Mouse (Mus musculus) hindbrain, embryonic 12.5 days (tissue): ENCODE measurements at regions not wholly inside any gene's neighbourhood (a gene's known extent, or its start where the extent isn't known, plus 50 kb on each side); places are given as distances from the start of the nearest gene placed in this dataset.

ENCODE experiments used
- ATAC-seq: fragments of 200-750 bp; cut with Nextera tagmentation; 2 replicates; pipeline ENCODE4 v1.8.0; 2017; ENCODE audit warnings: moderate TSS enrichment; ENCODE audit not compliant: low FRiP score
- H3K27ac ChIP-seq: fragments of 300-500 bp; sonication (generic); 2 replicates; pipeline ENCODE4 v1.5.1; 2016; ENCODE audit warnings: mild to moderate bottlenecking
- H3K27me3 ChIP-seq: fragments of 300-500 bp; sonication (generic); 2 replicates; pipeline ENCODE4 v1.6.1; 2016; ENCODE audit warnings: mild to moderate bottlenecking
- H3K36me3 ChIP-seq: fragments of 300-500 bp; sonication (generic); 2 replicates; pipeline ENCODE4 v1.6.1; 2016; ENCODE audit warnings: mild to moderate bottlenecking
- H3K4me1 ChIP-seq: fragments of 300-500 bp; sonication (generic); 2 replicates; pipeline ENCODE4 v1.6.1; 2016
- H3K4me2 ChIP-seq: fragments of 300-500 bp; sonication (generic); replicated peaks from 2 replicates; pipeline ENCODE4 v1.6.1; 2016; ENCODE audit warnings: mild to moderate bottlenecking
- H3K4me3 ChIP-seq: fragments of 300-500 bp; sonication (generic); 2 replicates; pipeline ENCODE4 v1.5.1; 2016; ENCODE audit warnings: mild to moderate bottlenecking
- H3K9ac ChIP-seq: fragments of 300-500 bp; sonication (generic); 2 replicates; pipeline ENCODE4 v1.6.1; 2016; ENCODE audit warnings: mild to moderate bottlenecking, moderate library complexity
- H3K9me3 ChIP-seq: fragments of 300-500 bp; sonication (generic); replicated peaks from 2 replicates; pipeline ENCODE4 v1.6.1; 2016; ENCODE audit warnings: mild to moderate bottlenecking
- WGBS: fragments of 180-500 bp; shearing (Covaris S2); methylation state at CpG from one replicate; pipeline ENCODE4 v1.1.7; 2016; 5-methylcytosine and 5-hydroxymethylcytosine counted together

- no peaks in the 10 kb centered on the region for H3K36me3 ChIP-seq
- H3K4me2 ChIP-seq, result no peak overlapping the region
- 75% methylated on average over 4 of the region's 4 CpGs for WGBS
- no peaks in the 10 kb centered on the region for H3K27me3 ChIP-seq
- H3K9me3 ChIP-seq, result no peaks in the 10 kb centered on the region
- no peak for ATAC-seq
- no peak overlapping the region for H3K27ac ChIP-seq
- H3K9ac ChIP-seq, result no peak overlapping the region
- H3K4me1 ChIP-seq, result no peaks in the 10 kb centered on the region
- H3K4me3 ChIP-seq, result no peak overlapping the region
These were observed 439.6 kb upstream of the Acvr2a start for GRCm38 (mm10) chr2:48374302-48374701.

- Histone ChIP-seq H3K36me3 (no peaks in the 10 kb centered on the region), H3K9ac (no peak overlapping the region), H3K4me3 (no peak overlapping the region), H3K27me3 (no peaks in the 10 kb centered on the region), H3K4me2 (no peak overlapping the region), H3K9me3 (no peaks in the 10 kb centered on the region), H3K4me1 (no peaks in the 10 kb centered on the region), H3K27ac (no peak overlapping the region)
- ATAC-seq, result no peak
- WGBS, result 74% methylated on average over 1 of the region's 1 CpGs
These were observed 435.7 kb upstream of the Acvr2a start for GRCm38 (mm10) chr2:48378160-48378559.

GRCm38 (mm10) chr2:48378749-48379148 is 435.2 kb upstream of the Acvr2a start:
- Histone ChIP-seq H3K27ac (no peak overlapping the region), H3K4me3 (no peak overlapping the region), H3K9ac (no peak overlapping the region), H3K36me3 (no peaks in the 10 kb centered on the region), H3K27me3 (no peaks in the 10 kb centered on the region), H3K4me1 (no peaks in the 10 kb centered on the region), H3K9me3 (no peaks in the 10 kb centered on the region), H3K4me2 (no peak overlapping the region)
- 89% methylated on average over 2 of the region's 2 CpGs for WGBS
- no peak for ATAC-seq

GRCm38 (mm10) chr2:48380140-48380539 is 433.8 kb upstream of the Acvr2a start:
- H3K4me3 ChIP-seq, result no peak overlapping the region
- H3K27ac ChIP-seq, result no peak overlapping the region
- no peak for ATAC-seq
- H3K36me3 ChIP-seq, result no peaks in the 10 kb centered on the region
- 64% methylated on average over 5 of the region's 5 CpGs for WGBS
- H3K4me2 ChIP-seq, result no peak overlapping the region
- no peak overlapping the region for H3K9ac ChIP-seq
- no peaks in the 10 kb centered on the region for H3K27me3 ChIP-seq
- H3K4me1 ChIP-seq, result no peaks in the 10 kb centered on the region
- H3K9me3 ChIP-seq, result no peaks in the 10 kb centered on the region

- Histone ChIP-seq H3K27ac (no peak overlapping the region), H3K4me3 (no peak overlapping the region), H3K9ac (no peak overlapping the region), H3K4me2 (no peak overlapping the region), H3K9me3 (no peaks in the 10 kb centered on the region), H3K36me3 (no peaks in the 10 kb centered on the region), H3K27me3 (no peaks in the 10 kb centered on the region), H3K4me1 (no peaks in the 10 kb centered on the region)
- no peak for ATAC-seq
- WGBS, result 76% methylated on average over 2 of the region's 2 CpGs
These were observed 433.1 kb upstream of the Acvr2a start for GRCm38 (mm10) chr2:48380786-48381185.

- 90% methylated on average over 14 of the region's 14 CpGs for WGBS
- Histone ChIP-seq H3K27me3 (no peaks in the 10 kb centered on the region), H3K9me3 (no peaks in the 10 kb centered on the region), H3K27ac (no peak overlapping the region), H3K4me2 (no peak overlapping the region), H3K4me3 (no peak overlapping the region), H3K36me3 (no peaks in the 10 kb centered on the region), H3K9ac (no peak overlapping the region), H3K4me1 (no peaks in the 10 kb centered on the region)
- no peak for ATAC-seq
These were observed 432.3 kb upstream of the Acvr2a start for GRCm38 (mm10) chr2:48381481-48382075.

GRCm38 (mm10) chr2:48398504-48398903 is 415.4 kb upstream of the Acvr2a start:
- Histone ChIP-seq H3K9me3 (no peaks in the 10 kb centered on the region), H3K4me1 (no peaks in the 10 kb centered on the region), H3K4me2 (no peak overlapping the region), H3K9ac (no peak overlapping the region), H3K27ac (no peak overlapping the region), H3K27me3 (no peaks in the 10 kb centered on the region), H3K4me3 (no peak overlapping the region), H3K36me3 (no peaks in the 10 kb centered on the region)
- 95% methylated on average over 1 of the region's 1 CpGs for WGBS
- no peak for ATAC-seq

GRCm38 (mm10) chr2:48399191-48399590 is 414.7 kb upstream of the Acvr2a start:
- WGBS, result 72% methylated on average over 1 of the region's 1 CpGs
- Histone ChIP-seq H3K27me3 (no peaks in the 10 kb centered on the region), H3K4me1 (no peaks in the 10 kb centered on the region), H3K9ac (no peak overlapping the region), H3K9me3 (no peaks in the 10 kb centered on the region), H3K27ac (no peak overlapping the region), H3K4me3 (no peak overlapping the region), H3K4me2 (no peak overlapping the region), H3K36me3 (no peaks in the 10 kb centered on the region)
- no peak for ATAC-seq

GRCm38 (mm10) chr2:48402813-48403212 is 411.1 kb upstream of the Acvr2a start:
- Histone ChIP-seq H3K9me3 (no peaks in the 10 kb centered on the region), H3K27ac (no peak overlapping the region), H3K36me3 (no peaks in the 10 kb centered on the region), H3K4me1 (no peaks in the 10 kb centered on the region), H3K9ac (no peak overlapping the region), H3K4me3 (no peak overlapping the region), H3K4me2 (no peak overlapping the region), H3K27me3 (no peaks in the 10 kb centered on the region)
- WGBS, result 87% methylated on average over 2 of the region's 2 CpGs
- no peak for ATAC-seq

GRCm38 (mm10) chr2:48404460-48404859 is 409.4 kb upstream of the Acvr2a start:
- H3K9ac ChIP-seq, result no peak overlapping the region
- no peaks in the 10 kb centered on the region for H3K36me3 ChIP-seq
- no peak for ATAC-seq
- H3K27ac ChIP-seq, result no peak overlapping the region
- no peaks in the 10 kb centered on the region for H3K27me3 ChIP-seq
- H3K4me3 ChIP-seq, result no peak overlapping the region
- H3K4me2 ChIP-seq, result no peak overlapping the region
- 77% methylated on average over 3 of the region's 3 CpGs for WGBS
- no peaks in the 10 kb centered on the region for H3K4me1 ChIP-seq
- no peaks in the 10 kb centered on the region for H3K9me3 ChIP-seq

- no peaks in the 10 kb centered on the region for H3K4me1 ChIP-seq
These were observed 406.0 kb upstream of the Acvr2a start for GRCm38 (mm10) chr2:48407876-48408275.

GRCm38 (mm10) chr2:48409876-48410275 is 404.0 kb upstream of the Acvr2a start:
- Histone ChIP-seq H3K4me2 (no peak overlapping the region), H3K4me1 (peaks cover 2% of the 10 kb centered on the region; the same call in 1 of the 2 replicates), H3K9ac (no peak overlapping the region), H3K36me3 (no peaks in the 10 kb centered on the region), H3K9me3 (no peaks in the 10 kb centered on the region), H3K27me3 (no peaks in the 10 kb centered on the region), H3K4me3 (no peak overlapping the region), H3K27ac (no peak overlapping the region)
- no peak for ATAC-seq
- 84% methylated on average over 4 of the region's 4 CpGs for WGBS

More at GRCm38 (mm10) chr2:48407876-48408275, 406.0 kb upstream of the Acvr2a start:
- Histone ChIP-seq H3K9me3 (no peaks in the 10 kb centered on the region), H3K27ac (no peak overlapping the region), H3K27me3 (no peaks in the 10 kb centered on the region), H3K36me3 (no peaks in the 10 kb centered on the region), H3K9ac (no peak overlapping the region), H3K4me3 (no peak overlapping the region), H3K4me2 (no peak overlapping the region)
- WGBS, result 86% methylated on average over 5 of the region's 5 CpGs
- ATAC-seq, result no peak

GRCm38 (mm10) chr2:48411392-48411791 is 402.5 kb upstream of the Acvr2a start:
- peaks cover 2% of the 10 kb centered on the region; the same call in 1 of the 2 replicates for H3K4me1 ChIP-seq
- WGBS, result 88% methylated on average over 1 of the region's 1 CpGs
- H3K27ac ChIP-seq, result no peak overlapping the region
- H3K9ac ChIP-seq, result no peak overlapping the region
- ATAC-seq, result no peak
- H3K4me3 ChIP-seq, result no peak overlapping the region
- no peaks in the 10 kb centered on the region for H3K9me3 ChIP-seq
- H3K27me3 ChIP-seq, result no peaks in the 10 kb centered on the region
- H3K36me3 ChIP-seq, result no peaks in the 10 kb centered on the region
- no peak overlapping the region for H3K4me2 ChIP-seq
